Mouse (Mus musculus) layer of hippocampus, adult 11-12 months (tissue): ENCODE data around the gene Fgd6.

Experiments used
- DNase-seq: peaks from one replicate; pipeline ENCODE4 v3.0.0; 2022; ENCODE audit warnings: low spot score

The Fgd6 gene

GRCm38 (mm10) chr10:94045301-94045700, 9.5 kb downstream of the Fgd6 start:
- DNase-seq: no peak

- DNase-seq: no peak
Observed at GRCm38 (mm10) chr10:94047024-94047423, 11.2 kb downstream of the Fgd6 start.

DNA sequence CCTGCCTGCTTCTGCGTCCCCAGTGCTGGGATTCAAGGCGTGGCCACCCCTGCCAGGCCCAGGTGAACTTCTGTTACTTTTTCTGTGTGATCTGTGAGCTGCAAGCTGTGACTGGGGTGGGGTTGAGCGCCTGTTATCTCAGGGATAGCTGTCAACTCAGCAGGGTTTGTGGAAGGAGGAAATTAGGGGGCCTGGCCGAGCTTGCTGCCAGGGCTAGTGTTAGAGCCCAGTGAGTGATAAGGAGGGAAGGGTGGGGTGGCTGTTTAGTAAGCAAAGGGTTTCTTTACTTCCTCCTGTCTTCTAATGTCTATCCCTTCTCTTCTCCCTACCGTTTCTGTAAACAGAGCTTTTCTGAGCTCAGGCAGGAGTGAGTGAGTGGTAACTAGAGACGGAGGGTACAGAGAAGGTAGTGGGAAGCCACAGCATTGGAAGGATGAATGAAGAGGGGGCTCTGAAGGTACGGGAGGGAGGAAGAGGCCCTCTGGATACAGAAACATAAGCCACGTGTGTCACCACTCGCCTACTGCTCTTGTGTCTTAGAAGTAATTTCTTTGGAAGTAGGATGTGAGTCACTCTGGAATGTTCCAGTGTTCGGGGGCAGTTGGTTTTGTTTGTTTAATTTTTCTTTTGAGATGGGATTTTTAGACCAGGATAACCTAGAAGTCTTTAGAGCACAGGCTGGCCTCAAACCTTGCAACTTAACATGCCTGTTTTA, 12.2 kb downstream of the Fgd6 start:
- no peak for DNase-seq

GRCm38 (mm10) chr10:94049121-94049520, 13.3 kb downstream of the Fgd6 start:
- DNase-seq: no peak

GRCm38 (mm10) chr10:94050736-94051135, 14.9 kb downstream of the Fgd6 start:
- no peak for DNase-seq

GRCm38 (mm10) chr10:94056487-94056886, 20.7 kb downstream of the Fgd6 start:
- DNase-seq: no peak

- DNase-seq: no peak
Observed at GRCm38 (mm10) chr10:94059618-94060055, 23.8 kb downstream of the Fgd6 start.

DNA sequence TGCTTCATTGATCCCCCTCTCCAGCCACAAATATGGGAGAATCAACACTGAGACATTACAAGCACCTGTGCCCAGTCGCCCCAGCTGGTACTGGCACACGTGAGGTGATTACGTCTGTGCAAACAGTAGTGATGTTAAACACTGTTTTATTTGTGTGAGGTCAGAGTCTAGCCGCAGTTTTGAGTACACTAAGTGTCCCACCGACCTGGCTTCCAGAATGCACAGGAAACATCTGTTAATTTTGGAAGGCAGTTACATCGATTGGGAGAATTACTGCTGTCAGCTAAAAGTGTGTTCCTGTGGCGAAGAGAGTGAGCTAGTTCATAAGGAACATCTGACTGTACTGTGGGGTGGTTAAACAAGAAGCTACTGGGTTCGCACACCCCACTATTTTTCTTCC, 24.4 kb downstream of the Fgd6 start:
- DNase-seq: no peak

DNA sequence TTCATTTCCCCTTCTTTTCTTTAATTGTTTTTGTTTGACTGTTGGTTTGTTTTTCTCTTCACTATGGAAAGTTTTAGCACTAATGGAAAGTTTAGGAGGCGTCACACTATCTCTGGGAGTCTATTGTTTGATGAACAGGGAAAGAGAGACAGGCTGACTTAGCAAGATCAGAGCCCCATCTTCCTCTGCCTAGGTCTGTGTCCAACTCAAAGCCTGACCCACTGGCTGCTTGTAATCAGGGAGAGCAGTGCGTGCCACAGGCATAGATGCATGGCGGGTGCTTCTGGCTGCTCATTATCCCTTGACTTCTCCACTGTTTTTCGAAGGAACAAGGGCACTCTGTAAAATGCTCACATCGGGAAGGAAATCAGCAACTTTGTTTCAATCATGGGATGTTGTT, 26.6 kb downstream of the Fgd6 start:
- DNase-seq: no peak

DNA sequence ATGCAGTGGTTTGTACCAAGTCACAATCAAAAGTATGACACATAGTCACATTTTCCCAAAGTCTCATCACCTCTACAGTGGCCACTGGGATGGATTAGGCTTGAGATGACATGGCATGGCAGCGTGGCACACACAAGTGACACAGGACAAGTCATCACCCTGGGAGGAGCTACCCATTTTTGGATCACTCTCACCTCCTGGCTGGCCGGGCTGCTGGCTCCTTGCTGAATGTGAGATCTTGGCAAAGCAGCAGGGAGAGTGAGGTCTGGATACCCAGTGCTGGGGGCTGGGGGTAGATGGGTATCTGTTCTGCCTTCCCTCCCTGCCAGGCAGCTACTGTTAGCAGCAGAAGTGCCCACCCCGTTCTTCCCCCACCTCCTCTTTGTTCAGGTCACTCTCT, 31.1 kb downstream of the Fgd6 start:
- DNase-seq: no peak

DNA sequence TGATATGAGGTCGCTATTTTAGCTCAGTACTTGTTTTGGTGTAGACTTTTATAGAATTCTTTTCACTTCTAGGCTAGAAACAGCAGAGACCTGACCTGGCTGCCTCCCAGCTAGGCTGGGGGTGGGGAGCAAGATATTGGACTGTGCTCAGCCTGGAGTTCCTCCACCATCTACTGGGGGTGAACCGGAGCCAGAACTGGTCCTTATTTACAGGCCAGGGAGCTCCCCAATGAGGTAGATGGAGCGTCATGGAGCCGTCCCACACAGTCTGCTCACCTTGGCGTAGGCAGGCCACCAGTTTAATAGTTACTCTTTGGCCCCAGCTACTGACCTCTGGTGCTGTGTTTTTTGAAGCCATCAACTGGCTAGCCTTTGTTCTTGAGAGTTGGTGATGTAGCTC, 32.9 kb downstream of the Fgd6 start:
- DNase-seq: peak; percentile 17

GRCm38 (mm10) chr10:94071641-94072040, 35.8 kb downstream of the Fgd6 start:
- DNase-seq: no peak

DNA sequence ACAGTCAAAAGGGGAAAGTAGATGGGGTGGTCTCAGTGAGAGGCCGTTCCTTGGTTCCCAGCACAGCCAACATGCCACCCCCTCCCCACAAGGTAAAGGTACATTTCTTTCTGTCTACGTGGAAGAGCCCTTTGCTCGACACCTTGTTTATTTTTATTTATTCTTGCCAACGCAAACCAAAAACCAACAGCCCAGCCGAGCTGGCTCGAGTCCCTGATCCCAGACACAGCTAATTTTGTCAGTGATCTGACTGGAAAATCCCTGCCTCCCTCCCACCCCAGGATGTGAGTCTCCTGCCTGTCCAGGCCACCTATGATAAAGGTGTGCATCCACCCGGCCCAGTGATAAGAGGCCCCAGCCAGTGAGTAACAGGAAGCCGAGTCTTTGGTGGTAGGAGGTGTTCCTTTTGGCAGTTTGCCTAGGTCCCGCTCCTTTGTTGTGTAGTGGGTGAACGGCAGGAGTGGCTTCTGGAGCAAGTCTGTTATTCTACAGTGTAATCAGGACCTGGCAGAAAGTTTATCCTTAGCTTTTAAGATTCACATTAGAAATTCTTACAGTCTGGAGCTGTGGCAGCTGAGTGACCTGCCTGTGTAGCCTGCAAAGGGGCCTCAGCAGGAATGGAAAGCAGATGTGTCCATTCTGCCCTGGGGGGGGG, 36.6 kb downstream of the Fgd6 start:
- peak; percentile 19 for DNase-seq

DNA sequence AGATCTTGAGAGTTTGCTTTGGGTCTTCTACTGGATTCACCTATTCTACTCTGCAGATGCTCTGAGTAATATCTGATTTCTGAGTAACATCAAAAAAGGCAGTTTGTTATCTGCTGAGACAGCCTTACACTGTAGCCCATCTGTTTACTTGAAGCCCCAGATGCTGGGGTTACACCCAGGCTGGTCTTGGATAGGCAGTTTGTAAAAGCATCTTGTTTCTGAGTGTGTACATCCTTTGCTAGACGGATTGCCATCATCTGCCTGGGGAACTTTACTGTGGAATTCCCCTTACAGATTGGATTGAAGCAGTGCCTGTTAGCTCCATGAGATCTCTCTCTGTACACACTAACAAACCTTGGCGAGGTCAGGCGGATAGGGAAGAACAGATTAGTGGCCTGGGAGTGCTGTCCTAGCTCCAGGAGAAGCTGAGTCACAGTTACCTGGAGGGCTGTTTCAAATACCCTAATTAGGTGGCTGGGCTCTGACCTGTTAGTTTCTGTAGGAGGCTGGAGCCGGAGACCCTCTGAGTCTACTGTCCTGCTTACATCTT, 37.2 kb downstream of the Fgd6 start:
- DNase-seq: no peak

DNA sequence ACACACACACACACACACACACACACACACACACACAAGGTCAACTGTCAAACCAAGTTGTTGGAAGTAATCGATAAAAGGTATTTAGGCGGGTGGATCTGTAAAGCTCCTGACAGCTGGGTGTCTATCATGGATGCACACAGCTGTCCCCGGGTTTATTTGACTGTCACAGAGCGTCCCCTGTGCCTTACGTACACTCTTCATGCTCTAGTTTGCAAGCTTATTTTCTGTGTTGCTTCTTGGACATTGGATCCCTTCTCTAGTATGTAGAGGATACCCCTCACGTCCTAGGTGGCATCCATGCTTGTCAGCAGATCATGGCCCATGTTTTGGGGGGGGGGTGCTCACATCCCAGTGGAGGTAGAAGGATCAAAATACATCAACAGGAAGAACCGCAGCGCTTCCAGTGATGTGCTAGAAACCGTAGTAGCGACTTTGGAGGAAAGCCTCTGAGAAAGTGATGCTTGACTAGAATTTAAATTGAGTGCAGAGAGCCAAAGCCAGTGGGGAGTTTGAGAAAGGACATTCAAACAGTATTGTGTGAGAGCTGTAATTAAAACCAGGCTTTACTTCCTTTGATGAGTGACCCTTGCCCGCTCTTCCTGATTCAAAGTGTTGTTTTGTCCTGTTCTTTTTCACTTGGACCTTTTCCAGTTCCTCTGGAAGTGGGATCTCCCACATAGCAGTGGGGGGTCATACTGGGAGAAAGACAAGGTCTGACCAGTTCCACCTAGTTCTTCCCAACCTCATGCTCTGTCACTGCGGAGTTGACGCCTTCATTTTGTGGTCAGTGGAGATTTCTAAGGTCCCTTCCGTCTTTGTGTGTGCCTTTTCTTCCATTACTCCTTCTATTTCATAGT, 41.4 kb downstream of the Fgd6 start:
- peak; percentile 12 for DNase-seq

DNA sequence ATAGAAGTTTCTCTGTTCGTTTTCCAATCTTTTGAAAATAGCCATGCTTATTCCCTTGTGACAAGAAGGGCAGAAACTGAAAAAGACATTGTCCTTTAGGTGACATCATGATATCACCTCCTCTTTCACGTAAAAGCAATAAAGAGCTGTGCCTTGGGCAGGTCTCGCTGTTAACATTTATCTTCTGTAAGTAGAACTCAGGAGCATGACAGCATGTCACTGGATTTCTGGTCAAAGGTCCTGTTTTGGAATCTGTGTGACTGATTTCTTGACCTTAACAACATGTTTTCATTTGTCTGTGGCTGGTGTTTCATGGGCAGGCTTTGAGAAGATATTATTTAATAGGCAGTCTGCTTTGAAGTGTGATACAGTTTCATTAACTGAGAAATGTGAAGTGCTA, 44.9 kb downstream of the Fgd6 start:
- no peak for DNase-seq

DNA sequence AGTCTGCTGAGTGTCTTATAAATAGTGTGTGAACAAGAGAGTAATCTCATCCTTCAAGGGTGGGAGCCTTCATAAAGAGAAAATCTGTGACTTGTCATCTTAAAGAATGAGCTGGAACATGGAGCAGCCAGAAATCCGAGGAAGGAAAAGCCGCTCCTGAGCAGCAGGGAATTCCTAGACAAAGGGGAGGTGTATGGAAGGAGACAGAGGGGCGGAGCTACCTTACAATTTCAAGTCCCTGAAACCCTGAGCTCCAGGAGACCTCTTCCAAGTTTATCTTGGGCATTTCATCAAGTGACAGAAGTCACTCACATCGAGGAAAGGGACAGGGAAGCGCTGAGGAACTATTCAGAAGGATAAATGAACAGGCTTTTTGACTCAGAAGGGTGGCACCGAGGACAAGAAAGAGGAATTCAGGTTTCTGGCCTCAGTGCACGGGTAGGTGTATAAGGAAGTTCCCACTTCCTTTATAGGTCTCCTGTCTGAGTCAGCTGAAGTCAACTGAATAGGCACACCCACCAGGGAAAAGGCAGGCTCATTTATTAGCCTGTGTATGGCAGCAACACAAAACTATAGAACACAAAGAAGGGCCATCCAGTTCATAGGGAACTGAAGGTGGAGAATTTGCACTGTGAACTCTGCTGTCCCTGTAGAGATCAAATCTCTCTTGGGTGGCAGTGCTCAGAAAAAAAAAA, 46.4 kb downstream of the Fgd6 start:
- no peak for DNase-seq

GRCm38 (mm10) chr10:94086315-94086714, 50.5 kb downstream of the Fgd6 start:
- DNase-seq: peak; percentile 17

DNA sequence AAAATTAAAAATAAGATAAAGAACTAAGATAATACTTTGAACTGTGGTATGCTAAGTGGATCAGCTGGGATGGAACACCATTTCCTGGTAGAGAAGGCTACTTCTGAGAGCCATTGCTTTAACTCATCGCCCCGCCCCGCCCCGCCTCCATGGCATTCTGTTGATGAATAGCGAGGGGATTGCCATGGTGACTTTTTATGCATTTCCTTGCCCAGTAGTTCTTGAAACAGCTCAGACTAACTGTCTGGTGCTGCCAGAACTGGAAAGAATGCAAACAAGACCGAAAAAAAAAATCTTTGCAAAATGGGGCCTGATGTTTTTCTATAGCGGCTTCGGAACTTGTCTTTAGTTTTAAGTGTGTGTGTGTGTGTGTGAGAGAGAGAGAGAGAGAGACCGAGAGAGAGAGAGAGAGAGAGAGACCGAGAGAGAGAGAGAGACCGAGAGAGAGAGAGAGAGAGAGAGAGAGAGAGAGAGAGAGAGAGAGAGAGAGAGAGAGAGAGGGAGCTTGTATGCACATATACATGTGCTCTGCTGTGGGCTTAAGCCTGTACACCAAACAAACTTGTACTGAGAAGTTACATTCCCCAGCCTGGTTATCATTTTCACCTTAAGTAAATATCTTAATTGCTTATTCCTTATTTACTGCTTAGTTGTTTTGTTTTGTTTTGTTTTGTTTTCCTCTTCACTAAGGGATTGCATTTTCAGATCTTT, 51.7 kb downstream of the Fgd6 start:
- DNase-seq: peak; percentile 21

GRCm38 (mm10) chr10:94090032-94090431, 54.2 kb downstream of the Fgd6 start:
- DNase-seq: no peak

DNA sequence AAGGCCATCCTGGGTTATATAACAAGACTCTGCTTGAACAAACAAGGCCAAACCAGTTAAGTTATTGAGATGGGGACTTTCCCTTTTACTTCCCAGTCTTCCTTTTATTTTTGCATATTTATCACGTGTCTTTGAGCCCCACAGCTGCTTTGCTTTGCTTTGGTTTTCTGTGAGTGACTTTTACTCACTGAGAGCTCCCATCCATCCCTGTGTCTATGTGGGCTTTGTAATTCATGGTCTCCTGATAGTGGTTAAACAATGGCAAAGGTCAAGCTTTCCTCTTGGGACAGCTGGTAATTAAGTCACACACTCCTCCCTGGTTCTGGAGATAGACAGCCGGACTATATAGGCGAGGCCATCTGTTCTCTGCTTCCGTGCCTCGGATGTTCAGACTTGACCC, 57.7 kb downstream of the Fgd6 start:
- no peak for DNase-seq
